Mouse (Mus musculus): ENCODE results near the gene Syce2. TPM values are rescaled to one million over a fixed set of nuclear protein-coding genes. Genes with fewer than 3 reads are reported as not detected.
A peak's percentile ranks its signal among the peaks of the same experiment; 100 is the strongest.
"Not testable (repeated sequence)": the region's sequence is repeated elsewhere in the genome, so short reads cannot be mapped to it uniquely, and the experiment has no call there.

The Syce2 gene
- polyA plus RNA-seq, 1 experiment from 2014 or later, result 17.8 TPM

GRCm38 (mm10) chr8:84907979-84908378 lies 36.1 kb downstream of the Syce2 start:
- H3K9ac ChIP-seq; H3K27ac ChIP-seq; H3K9me3 ChIP-seq; ATAC-seq (ENCODE audit: low FRiP score): not testable (repeated sequence)
- Histone ChIP-seq H3K4me3 (peak overlapping the region; percentile 38), H3K4me2 (peak overlapping the region; percentile 56), H3K4me1 (replicated peaks) (peaks cover 29% of the 10 kb centered on the region), H3K27me3 (peaks cover 61% of the 10 kb centered on the region), H3K36me3 (peaks cover 36% of the 10 kb centered on the region)
- WGBS, result 29% methylated on average over 7 of the region's 7 CpGs

GRCm38 (mm10) chr8:84908421-84909161 lies 36.7 kb downstream of the Syce2 start, which contains the start of gene Dnase2a:
Dnase2a (plus strand) TSS chr8:84908560.
- Histone ChIP-seq H3K4me2 (peak within 1 kb of the TSS; percentile 56), H3K27ac (no peak within 1 kb of the TSS; the same call in 1 of the 2 replicates), H3K9ac (peak within 1 kb of the TSS; percentile 58), H3K4me1 (replicated peaks) (peaks cover 27% of the 10 kb centered on the region), H3K36me3 (peaks cover 40% of the 10 kb centered on the region), H3K9me3 (no peaks in the 10 kb centered on the region), H3K27me3 (peaks cover 62% of the 10 kb centered on the region), H3K4me3 (peak within 1 kb of the TSS; percentile 38)
- ATAC-seq (ENCODE audit: low FRiP score), result peak; percentile 77
- WGBS, result 1% methylated on average over 45 of the region's 45 CpGs

GRCm38 (mm10) chr8:84909162-84909767 lies 37.4 kb downstream of the Syce2 start:
- Histone ChIP-seq H3K27me3 (peaks cover 67% of the 10 kb centered on the region), H3K4me3 (peak overlapping the region; percentile 38), H3K9me3 (no peaks in the 10 kb centered on the region), H3K27ac (no peak overlapping the region), H3K36me3 (peaks cover 45% of the 10 kb centered on the region), H3K4me1 (replicated peaks) (peaks cover 25% of the 10 kb centered on the region), H3K9ac (peak overlapping the region; percentile 58), H3K4me2 (peak overlapping the region; percentile 56)
- WGBS, result 55% methylated on average over 20 of the region's 20 CpGs
- ATAC-seq (ENCODE audit: low FRiP score), result peak; percentile 12; the same call in 1 of the 2 replicates

- no peak for ATAC-seq (ENCODE audit: low FRiP score)
- 86% methylated on average over 5 of the region's 5 CpGs for WGBS
- H3K27me3 ChIP-seq, result peaks cover 67% of the 10 kb centered on the region
- H3K4me2 ChIP-seq, result no peak overlapping the region
- H3K4me1 ChIP-seq (replicated peaks), result peaks cover 25% of the 10 kb centered on the region
- H3K9me3 ChIP-seq, result no peaks in the 10 kb centered on the region
- no peak overlapping the region for H3K9ac ChIP-seq
- no peak overlapping the region for H3K27ac ChIP-seq
- H3K4me3 ChIP-seq, result no peak overlapping the region
- peaks cover 52% of the 10 kb centered on the region for H3K36me3 ChIP-seq
Observed at GRCm38 (mm10) chr8:84909949-84910348, 38.0 kb downstream of the Syce2 start.

- no peaks in the 10 kb centered on the region for H3K9me3 ChIP-seq
- H3K4me1 ChIP-seq (replicated peaks), result peaks cover 25% of the 10 kb centered on the region
- H3K36me3 ChIP-seq, result peaks cover 58% of the 10 kb centered on the region
- H3K27ac ChIP-seq, result no peak overlapping the region
- no peak overlapping the region for H3K9ac ChIP-seq
- no peak overlapping the region for H3K4me3 ChIP-seq
- no peak for ATAC-seq (ENCODE audit: low FRiP score)
- H3K4me2 ChIP-seq, result no peak overlapping the region
- 91% methylated on average over 6 of the region's 6 CpGs for WGBS
- peaks cover 69% of the 10 kb centered on the region for H3K27me3 ChIP-seq
Observed at GRCm38 (mm10) chr8:84910551-84910950, 38.6 kb downstream of the Syce2 start.

- peaks cover 71% of the 10 kb centered on the region for H3K36me3 ChIP-seq
- H3K9me3 ChIP-seq, result no peaks in the 10 kb centered on the region
- peaks cover 82% of the 10 kb centered on the region for H3K27me3 ChIP-seq
- no peak overlapping the region for H3K4me2 ChIP-seq
- ATAC-seq (ENCODE audit: low FRiP score), result no peak
- H3K4me1 ChIP-seq (replicated peaks), result peaks cover 25% of the 10 kb centered on the region
- no peak overlapping the region for H3K9ac ChIP-seq
- WGBS, result 82% methylated on average over 9 of the region's 9 CpGs
- H3K27ac ChIP-seq, result no peak overlapping the region
- no peak overlapping the region for H3K4me3 ChIP-seq
Observed at GRCm38 (mm10) chr8:84911854-84912253, 39.9 kb downstream of the Syce2 start.

GRCm38 (mm10) chr8:84912391-84912790 lies 40.5 kb downstream of the Syce2 start:
- WGBS, result 23% methylated on average over 27 of the region's 27 CpGs
- no peaks in the 10 kb centered on the region for H3K9me3 ChIP-seq
- peaks cover 25% of the 10 kb centered on the region for H3K4me1 ChIP-seq (replicated peaks)
- no peak overlapping the region for H3K27ac ChIP-seq
- H3K4me3 ChIP-seq, result peak overlapping the region; percentile 29; the same call in 1 of the 2 replicates
- peak overlapping the region; percentile 48 for H3K4me2 ChIP-seq
- H3K36me3 ChIP-seq, result peaks cover 76% of the 10 kb centered on the region
- peaks cover 86% of the 10 kb centered on the region for H3K27me3 ChIP-seq
- ATAC-seq (ENCODE audit: low FRiP score), result no peak
- no peak overlapping the region for H3K9ac ChIP-seq

- no peaks in the 10 kb centered on the region for H3K9me3 ChIP-seq
- WGBS, result 4% methylated on average over 55 of the region's 55 CpGs
- 0 out of 2 replicates have a peak overlapping the region, but pooled peaks have one; percentile 13 for H3K9ac ChIP-seq
- H3K4me3 ChIP-seq, result peak overlapping the region; percentile 29
- H3K4me1 ChIP-seq (replicated peaks), result peaks cover 25% of the 10 kb centered on the region
- peaks cover 82% of the 10 kb centered on the region for H3K36me3 ChIP-seq
- no peak for ATAC-seq (ENCODE audit: low FRiP score)
- peak overlapping the region; percentile 48 for H3K4me2 ChIP-seq
- H3K27ac ChIP-seq, result no peak overlapping the region
- H3K27me3 ChIP-seq, result peaks cover 92% of the 10 kb centered on the region
Observed at GRCm38 (mm10) chr8:84912895-84913501, 41.1 kb downstream of the Syce2 start.

- Histone ChIP-seq H3K27ac (no peak overlapping the region), H3K9ac (no peak overlapping the region), H3K4me1 (replicated peaks) (peaks cover 20% of the 10 kb centered on the region), H3K4me3 (peak overlapping the region; percentile 29), H3K27me3 (peaks cover 97% of the 10 kb centered on the region), H3K9me3 (no peaks in the 10 kb centered on the region), H3K4me2 (peak overlapping the region; percentile 48), H3K36me3 (peaks cover 87% of the 10 kb centered on the region)
- WGBS, result 17% methylated on average over 9 of the region's 9 CpGs
- ATAC-seq (ENCODE audit: low FRiP score), result no peak
Observed at GRCm38 (mm10) chr8:84913502-84913900, 41.6 kb downstream of the Syce2 start.

- ATAC-seq (ENCODE audit: low FRiP score), result no peak
- H3K27ac ChIP-seq, result no peak overlapping the region
- peaks cover 92% of the 10 kb centered on the region for H3K36me3 ChIP-seq
- peaks cover 15% of the 10 kb centered on the region for H3K4me1 ChIP-seq (replicated peaks)
- no peaks in the 10 kb centered on the region for H3K9me3 ChIP-seq
- H3K9ac ChIP-seq, result no peak overlapping the region
- H3K4me3 ChIP-seq, result no peak overlapping the region
- H3K4me2 ChIP-seq, result no peak overlapping the region
- WGBS, result 36% methylated on average over 4 of the region's 4 CpGs
- peaks cover 99% of the 10 kb centered on the region for H3K27me3 ChIP-seq
Observed at GRCm38 (mm10) chr8:84913960-84914359, 42.0 kb downstream of the Syce2 start.

- 88% methylated on average over 8 of the region's 8 CpGs for WGBS
- no peak overlapping the region for H3K9ac ChIP-seq
- H3K27ac ChIP-seq, result no peak overlapping the region
- H3K27me3 ChIP-seq, result peaks cover 99% of the 10 kb centered on the region
- H3K4me3 ChIP-seq, result no peak overlapping the region
- H3K9me3 ChIP-seq, result no peaks in the 10 kb centered on the region
- H3K4me1 ChIP-seq (replicated peaks), result peaks cover 12% of the 10 kb centered on the region; the same call in 1 of the 2 replicates
- H3K4me2 ChIP-seq, result no peak overlapping the region
- no peak for ATAC-seq (ENCODE audit: low FRiP score)
- peaks cover 95% of the 10 kb centered on the region for H3K36me3 ChIP-seq
Observed at GRCm38 (mm10) chr8:84915269-84915668, 43.4 kb downstream of the Syce2 start.

- no peak for ATAC-seq (ENCODE audit: low FRiP score)
- no peaks in the 10 kb centered on the region for H3K9me3 ChIP-seq
- H3K4me1 ChIP-seq (replicated peaks), result peaks cover 5% of the 10 kb centered on the region; the same call in 1 of the 2 replicates
- WGBS, result 22% methylated on average over 20 of the region's 20 CpGs
- no peak overlapping the region for H3K9ac ChIP-seq
- H3K4me2 ChIP-seq, result no peak overlapping the region
- peaks cover 96% of the 10 kb centered on the region for H3K36me3 ChIP-seq
- H3K4me3 ChIP-seq, result no peak overlapping the region
- H3K27ac ChIP-seq, result no peak overlapping the region
- peaks cover 87% of the 10 kb centered on the region for H3K27me3 ChIP-seq
Observed at GRCm38 (mm10) chr8:84917781-84918180, 45.9 kb downstream of the Syce2 start.

Measured in hindbrain, embryonic 13.5 days (tissue).